Mouse (Mus musculus) testis, postnatal 10 days (tissue): ENCODE results near the gene Ddrgk1.
A peak's percentile ranks its signal among the peaks of the same experiment; 100 is the strongest.
"Not testable (repeated sequence)": the region's sequence is repeated elsewhere in the genome, so short reads cannot be mapped to it uniquely, and the experiment has no call there.

Experiments used
- DNase-seq: peaks from one replicate; pipeline ENCODE4 v3.0.0; 2021; ENCODE audit warnings: low spot score

The Ddrgk1 gene

GRCm38 (mm10) chr2:130653303-130653702 is 11.2 kb downstream of the Ddrgk1 start:
- no peak for DNase-seq

- not testable (repeated sequence) for DNase-seq
Observed at GRCm38 (mm10) chr2:130649028-130649427, 15.4 kb downstream of the Ddrgk1 start.

GRCm38 (mm10) chr2:130645198-130645597 is 19.3 kb downstream of the Ddrgk1 start:
- no peak for DNase-seq

GRCm38 (mm10) chr2:130642684-130643369 is 21.6 kb downstream of the Ddrgk1 start, which contains the start of gene Lzts3:
TSS of gene Lzts3 (minus strand) at chr2:130642803.
- DNase-seq: peak; percentile 98

GRCm38 (mm10) chr2:130642197-130642660 is 22.2 kb downstream of the Ddrgk1 start:
- no peak for DNase-seq

GRCm38 (mm10) chr2:130641351-130642025 is 23.0 kb downstream of the Ddrgk1 start:
- DNase-seq: no peak

- DNase-seq: no peak
Observed at GRCm38 (mm10) chr2:130639276-130639675, 25.2 kb downstream of the Ddrgk1 start.

- peak; percentile 57 for DNase-seq
Observed at GRCm38 (mm10) chr2:130638101-130638611, 26.3 kb downstream of the Ddrgk1 start.

GRCm38 (mm10) chr2:130635847-130636246 is 28.6 kb downstream of the Ddrgk1 start:
- DNase-seq: no peak

GRCm38 (mm10) chr2:130634739-130635411 is 29.6 kb downstream of the Ddrgk1 start:
- DNase-seq: peak; percentile 62

- DNase-seq: no peak
Observed at GRCm38 (mm10) chr2:130634006-130634738, 30.3 kb downstream of the Ddrgk1 start.

- no peak for DNase-seq
Observed at GRCm38 (mm10) chr2:130632887-130633675, 31.4 kb downstream of the Ddrgk1 start.

- no peak for DNase-seq
Observed at GRCm38 (mm10) chr2:130632416-130632815, 32.0 kb downstream of the Ddrgk1 start.

GRCm38 (mm10) chr2:130629839-130630203 is 34.6 kb downstream of the Ddrgk1 start, which contains the start of the genes Fastkd5 and Ubox5:
TSS of gene Fastkd5 (minus strand) at chr2:130630027.
TSS of gene Ubox5 (minus strand) at chr2:130630038.
- peak; percentile 95 for DNase-seq

GRCm38 (mm10) chr2:130629080-130629838 is 35.2 kb downstream of the Ddrgk1 start:
- DNase-seq: no peak

- peak; percentile 54 for DNase-seq
Observed at GRCm38 (mm10) chr2:130628424-130628823, 36.0 kb downstream of the Ddrgk1 start.

- no peak for DNase-seq
Observed at GRCm38 (mm10) chr2:130618972-130619371, 45.5 kb downstream of the Ddrgk1 start.

- DNase-seq: no peak
Observed at GRCm38 (mm10) chr2:130613091-130613490, 51.4 kb downstream of the Ddrgk1 start.
